Mouse (Mus musculus) ovary, postnatal 36 days (tissue): ENCODE data around the gene Pcna.
"Not testable (repeated sequence)": the region's sequence is repeated elsewhere in the genome, so short reads cannot be mapped to it uniquely, and the experiment has no call there.

Experiments
- DNase-seq: peaks from one replicate; pipeline ENCODE4 v3.0.0; 2022; ENCODE audit warnings: low spot score, mixed read lengths

Gene Pcna

GRCm38 (mm10) chr2:132276249-132276648 is 23.1 kb upstream of the Pcna start:
- no peak for DNase-seq

DNA sequence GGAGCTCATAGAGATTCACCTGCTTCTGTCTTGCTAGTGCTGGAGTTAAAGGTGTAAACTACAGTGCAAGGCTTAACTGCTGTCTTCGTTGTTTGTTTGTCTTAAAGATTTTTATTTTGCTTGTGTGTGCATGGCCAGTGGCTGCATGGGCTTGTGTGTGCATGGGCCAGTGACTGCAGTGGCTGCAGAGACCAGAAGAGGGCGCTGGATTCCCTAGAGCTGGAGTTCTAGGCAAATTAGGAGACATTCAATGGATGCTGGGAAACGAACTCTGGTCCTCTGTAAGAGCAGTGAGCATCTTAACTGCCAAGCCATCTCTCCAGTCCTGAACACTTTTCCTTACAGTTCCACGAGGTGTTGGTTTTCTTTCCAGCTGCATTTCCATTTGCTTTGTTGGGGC is 22.4 kb upstream of the Pcna start:
- no peak for DNase-seq

DNA sequence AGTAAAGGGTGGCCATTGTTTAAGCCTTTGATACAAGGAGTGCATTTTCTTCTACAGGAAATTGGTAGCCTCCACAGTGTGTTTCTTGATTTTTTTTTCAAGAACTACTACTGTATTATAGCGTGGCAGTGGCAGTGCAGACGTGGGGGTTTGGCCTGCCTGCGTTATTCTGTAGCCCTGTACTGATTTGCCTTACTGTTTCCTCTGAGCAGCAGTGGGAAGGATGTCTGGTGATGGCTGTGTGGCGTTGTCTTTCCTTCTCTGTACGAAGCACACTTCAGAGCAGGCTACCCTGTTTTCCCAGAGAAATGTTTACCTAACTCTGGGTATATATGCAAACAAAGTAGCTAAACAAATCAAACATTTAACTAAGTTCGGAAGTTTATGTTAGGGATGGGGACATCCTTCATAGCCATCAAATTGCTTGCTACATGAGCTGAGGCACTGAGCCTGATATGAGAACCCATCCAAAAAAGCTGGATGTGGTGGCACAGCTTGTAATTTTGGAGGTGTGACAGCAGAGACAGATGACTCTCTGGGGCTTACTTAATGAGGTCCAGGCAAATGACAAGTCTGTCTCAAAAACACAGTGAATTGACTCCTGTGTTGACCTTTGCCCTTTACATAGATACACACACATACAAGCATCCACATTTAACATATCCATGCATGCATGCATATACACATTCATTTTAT is 19.7 kb upstream of the Pcna start:
- DNase-seq = no peak

DNA sequence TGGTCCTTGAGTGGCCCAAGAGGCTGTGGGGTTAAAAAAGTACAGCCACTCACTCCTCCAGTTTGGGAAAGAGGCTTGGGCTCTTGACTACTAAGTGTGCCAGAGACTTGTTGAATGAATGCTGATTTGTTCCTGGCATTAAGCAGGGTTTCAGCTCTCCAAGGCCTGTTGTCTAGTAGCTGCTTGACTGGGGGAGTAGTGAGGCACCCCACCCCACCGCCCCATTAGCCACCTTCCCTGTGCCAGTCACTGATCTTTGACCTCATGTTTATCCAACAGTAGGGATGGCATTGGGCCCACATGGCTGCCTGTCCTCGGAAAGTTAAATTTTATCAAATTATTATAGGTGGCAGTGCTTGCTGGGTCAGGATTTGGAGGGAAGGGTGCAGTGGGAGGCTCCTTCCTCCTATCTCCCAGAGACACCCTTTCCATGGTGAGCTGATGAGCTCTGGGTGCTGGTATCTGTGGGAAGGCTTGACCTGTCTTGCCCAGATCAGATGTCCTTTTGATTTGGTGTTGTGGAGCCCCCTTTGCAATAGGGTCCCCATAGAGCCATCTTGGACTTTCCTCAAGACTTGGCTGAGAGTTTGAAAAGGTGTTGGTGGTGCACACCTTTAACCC is 17.3 kb upstream of the Pcna start:
- DNase-seq = no peak

- DNase-seq = no peak
These were observed 16.1 kb upstream of the Pcna start for GRCm38 (mm10) chr2:132269217-132269616.

- no peak for DNase-seq
These were observed 13.0 kb upstream of the Pcna start for GRCm38 (mm10) chr2:132266086-132266485.

GRCm38 (mm10) chr2:132265196-132265595 is 12.1 kb upstream of the Pcna start:
- no peak for DNase-seq

GRCm38 (mm10) chr2:132264266-132264710 is 11.2 kb upstream of the Pcna start:
- DNase-seq = no peak

DNA sequence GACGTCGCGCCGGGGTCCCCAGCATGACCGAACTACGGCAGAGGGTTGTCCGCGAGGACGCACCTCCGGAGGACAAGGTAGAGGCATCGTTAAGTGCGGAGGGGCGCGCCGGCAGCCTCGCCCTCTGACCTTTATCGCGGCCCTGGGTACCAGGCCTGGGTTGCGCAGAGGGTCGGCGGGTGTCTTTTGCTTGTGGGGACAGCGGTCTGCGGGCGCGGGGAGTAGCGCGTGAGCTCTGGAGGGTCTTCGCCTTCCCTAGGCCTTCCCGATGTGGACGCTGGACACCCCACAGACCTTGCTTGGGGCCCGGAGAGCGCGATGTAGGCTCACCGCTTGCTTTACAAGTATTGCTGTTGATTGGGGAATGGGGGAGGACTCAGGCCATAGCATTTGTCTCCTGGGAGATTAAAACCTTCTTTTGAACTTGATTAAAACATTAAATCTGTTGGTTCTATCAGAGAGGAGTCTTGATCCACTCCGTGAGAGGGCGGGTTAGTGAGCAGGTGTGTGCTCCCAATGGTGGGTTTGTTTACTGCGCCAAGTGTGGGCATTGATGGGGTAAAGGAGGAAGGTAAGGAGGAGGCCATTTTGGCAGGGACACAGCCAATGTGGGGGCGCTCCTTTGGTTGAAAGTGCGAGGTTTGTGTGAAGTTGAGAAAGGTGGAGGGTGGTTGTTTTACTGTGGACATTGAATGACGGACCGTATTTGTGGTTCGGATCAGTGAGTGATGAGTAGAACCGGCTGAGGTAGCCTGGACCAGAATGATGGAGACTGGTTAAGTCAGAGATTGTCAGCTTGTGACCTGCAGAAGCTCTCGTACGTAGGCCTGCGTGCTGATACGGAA is 10.5 kb upstream of the Pcna start:
- peak; percentile 19 for DNase-seq

DNA sequence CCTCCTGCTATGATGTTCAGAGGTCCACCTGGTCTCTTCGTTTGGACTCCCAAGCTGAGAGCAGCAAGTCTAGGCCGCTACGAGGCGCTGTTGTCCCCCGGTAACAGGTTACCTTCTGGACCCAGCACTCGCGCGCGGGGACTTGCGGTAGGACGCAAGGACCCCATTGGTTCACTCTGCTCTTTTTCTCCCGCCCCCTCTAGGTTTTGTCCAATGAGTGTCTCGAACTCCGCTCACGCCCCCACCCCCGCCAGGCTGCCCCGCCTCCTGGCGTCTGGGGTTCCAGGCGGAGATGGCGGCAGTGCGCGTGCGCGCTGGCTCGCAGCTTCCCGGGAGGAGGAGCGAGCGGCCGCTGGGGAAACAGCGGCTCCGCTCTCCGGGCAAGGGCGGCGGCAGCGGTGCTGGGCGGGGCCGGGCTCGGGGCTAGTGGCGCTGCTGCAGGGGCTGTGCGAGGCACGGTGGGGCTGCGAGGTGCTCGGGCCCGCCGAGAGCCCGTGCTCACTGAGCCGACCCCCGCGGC is 9.8 kb upstream of the Pcna start, which contains the start of gene Cds2:
Gene Cds2 (plus strand): TSS at position 270 of the 520 bp plus-strand sequence.
- DNase-seq = peak; percentile 100

GRCm38 (mm10) chr2:132262175-132262574 is 9.1 kb upstream of the Pcna start:
- no peak for DNase-seq

DNA sequence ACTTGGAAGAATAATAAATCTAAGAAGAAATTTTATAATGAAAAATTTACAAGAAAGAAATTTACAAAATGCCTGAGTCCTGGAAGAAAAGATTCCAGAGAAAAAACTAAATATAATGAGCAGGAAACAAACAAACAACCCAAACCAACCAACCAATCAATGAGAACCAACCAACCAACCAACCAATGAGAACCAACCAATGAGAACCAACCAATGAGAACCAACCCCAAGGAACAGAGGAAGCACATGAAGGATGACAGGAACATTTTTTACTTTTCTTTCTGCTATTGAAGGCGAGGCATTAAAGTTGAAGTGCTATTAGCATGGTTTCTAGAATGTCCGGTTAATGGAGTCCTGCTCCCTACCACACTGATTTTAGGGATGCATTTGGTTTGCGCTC is 7.5 kb upstream of the Pcna start:
- no peak for DNase-seq

DNA sequence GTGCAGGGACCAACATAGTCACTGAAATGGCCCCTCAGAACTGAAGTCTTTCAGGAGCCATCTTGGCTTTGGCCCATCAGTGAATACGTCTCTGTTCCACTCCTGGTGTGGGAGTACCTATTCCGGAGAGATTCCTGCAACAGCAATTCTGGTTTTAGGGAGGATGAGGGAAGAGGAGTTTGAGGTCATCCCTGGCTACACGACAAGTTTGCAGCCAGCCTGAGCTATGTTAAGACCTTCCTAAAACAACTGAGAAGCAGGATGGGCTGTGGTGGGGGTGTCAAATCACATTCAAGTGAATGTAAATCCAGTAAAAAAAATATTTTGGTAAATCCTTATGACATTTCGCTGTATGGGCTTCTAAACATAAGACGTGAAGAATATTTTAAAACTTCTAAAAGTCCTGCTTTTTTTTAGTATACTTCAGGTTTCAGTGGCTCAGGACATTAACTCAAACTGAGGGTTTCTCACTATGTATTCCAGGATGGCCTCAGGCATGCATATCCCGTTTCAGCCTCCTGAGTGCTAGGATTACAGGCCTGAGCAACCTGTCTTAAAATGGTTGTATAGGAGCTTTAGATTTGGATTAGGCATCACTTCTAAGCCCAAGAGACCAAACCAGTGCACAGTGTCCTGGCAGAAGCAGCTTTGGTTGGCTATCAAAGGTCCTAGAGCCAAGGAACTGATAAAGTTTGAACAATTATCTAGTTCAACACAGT is 4.4 kb upstream of the Pcna start:
- no peak for DNase-seq

- no peak for DNase-seq
These were observed 489 bp upstream of the Pcna start for GRCm38 (mm10) chr2:132253603-132254002.

GRCm38 (mm10) chr2:132251911-132252310 is 1.2 kb downstream of the Pcna start:
- no peak for DNase-seq

GRCm38 (mm10) chr2:132247539-132248313 is 5.4 kb downstream of the Pcna start, which contains the start of gene Tmem230:
Gene Tmem230, minus strand, starts transcription at chr2:132247807.
- peak; percentile 91 for DNase-seq

- no peak for DNase-seq
These were observed 9.7 kb downstream of the Pcna start for GRCm38 (mm10) chr2:132243370-132243769.

DNA sequence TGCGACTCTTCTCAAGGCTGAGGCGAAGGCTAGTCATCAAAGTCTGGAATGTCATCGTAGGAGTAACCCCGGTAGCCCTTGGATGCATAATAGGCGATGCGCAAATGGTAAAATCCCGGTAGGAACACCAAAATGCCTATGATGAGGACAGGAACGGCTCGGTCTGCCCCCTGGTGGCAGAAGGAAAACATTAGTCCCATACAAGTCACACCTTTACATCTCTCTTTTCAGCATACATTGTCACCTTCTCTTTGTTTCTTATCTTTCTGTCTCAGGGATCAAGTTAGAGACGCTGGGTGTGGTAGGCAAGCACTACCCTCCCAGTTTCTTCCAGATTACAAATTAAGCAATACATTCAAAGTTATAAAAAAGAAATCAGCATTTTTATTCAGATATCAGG is 12.7 kb downstream of the Pcna start:
- peak; percentile 64 for DNase-seq

GRCm38 (mm10) chr2:132239434-132239833 is 13.7 kb downstream of the Pcna start:
- not testable (repeated sequence) for DNase-seq

GRCm38 (mm10) chr2:132235975-132236374 is 17.1 kb downstream of the Pcna start:
- no peak for DNase-seq

DNA sequence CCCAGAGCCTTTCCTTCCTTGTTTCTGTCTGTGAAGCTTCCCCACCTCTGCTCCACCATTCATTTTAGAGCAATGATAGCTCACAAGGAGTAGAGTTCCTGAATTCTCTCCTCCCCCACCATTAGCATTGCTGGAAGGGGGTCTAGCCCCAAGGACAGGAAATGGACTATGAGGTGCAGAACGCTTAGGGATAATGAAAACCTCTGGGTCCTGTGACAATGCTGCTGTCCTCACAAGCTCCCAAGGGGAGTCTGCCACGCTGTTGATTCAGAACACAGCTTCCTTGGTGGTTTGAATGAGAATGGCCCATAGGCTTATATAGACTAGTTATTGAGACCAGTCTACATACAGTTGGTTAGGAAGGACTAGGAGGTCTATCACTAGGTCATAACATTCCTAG is 17.8 kb downstream of the Pcna start:
- DNase-seq = no peak
